Mouse (Mus musculus) layer of hippocampus, adult 9-11 months (tissue): Measurements from ENCODE around the gene Galntl6.

ENCODE experiments used
- DNase-seq: peaks from one replicate; pipeline ENCODE4 v3.0.0; 2022

Galntl6 gene

DNA sequence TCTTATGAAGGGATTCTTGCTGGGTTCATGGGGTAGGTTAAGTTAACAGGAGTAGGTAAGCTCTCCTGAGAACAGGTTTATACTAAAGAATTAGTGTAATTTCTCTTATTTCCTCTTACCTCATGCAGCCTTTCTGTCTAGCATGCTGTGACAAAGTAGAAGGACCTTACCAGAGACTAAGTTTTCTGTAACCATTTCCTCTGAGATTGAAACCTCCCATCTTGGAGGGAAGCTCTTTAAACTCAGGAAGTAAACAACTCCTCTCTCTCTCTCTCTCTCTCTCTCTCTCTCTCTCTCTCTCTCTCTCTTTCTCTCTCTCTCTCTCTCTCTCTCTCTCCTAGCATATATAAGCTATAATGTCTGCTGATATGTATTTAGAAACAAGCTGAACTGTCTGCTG, 1153.6 kb downstream of the Galntl6 start:
- no peak for DNase-seq

DNA sequence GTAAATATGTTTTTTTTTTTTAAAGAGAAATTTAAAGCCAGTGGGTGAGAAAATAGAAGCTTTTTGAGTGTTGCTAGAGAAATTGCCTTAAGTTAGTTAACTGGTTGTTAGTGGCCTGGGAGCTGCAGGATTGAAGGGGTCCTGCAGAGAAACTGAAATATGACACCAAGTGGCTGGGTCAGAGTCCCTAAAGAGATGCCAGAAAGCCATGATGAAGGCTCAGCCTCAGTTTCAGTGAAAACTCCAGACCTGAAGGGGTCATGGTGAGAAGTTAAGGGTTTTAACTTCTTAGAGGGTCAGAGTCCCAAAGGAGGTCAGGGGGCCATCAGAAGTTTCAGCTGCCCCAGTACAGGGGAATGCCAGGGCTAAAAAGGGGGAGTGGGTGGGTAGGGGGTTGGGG, 1155.0 kb downstream of the Galntl6 start:
- no peak for DNase-seq

DNA sequence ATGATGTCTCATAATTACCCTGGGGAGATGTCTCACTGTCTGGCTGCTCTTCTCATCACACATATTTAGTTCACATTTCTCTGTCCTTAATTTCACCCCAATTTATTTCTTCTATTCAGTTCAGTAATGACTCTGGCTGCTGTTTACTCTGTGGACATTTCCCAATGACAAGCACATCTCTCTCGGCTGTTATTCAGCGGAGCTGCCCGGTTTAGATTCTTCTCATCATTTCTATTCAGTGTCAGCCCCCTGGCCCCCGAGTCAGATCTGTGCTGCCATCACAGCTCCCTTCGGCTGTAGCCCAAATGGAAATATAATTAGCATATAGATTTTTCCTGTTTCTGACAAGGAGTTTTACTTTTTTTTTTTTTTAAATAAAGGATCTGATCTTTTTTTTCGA, 1158.4 kb downstream of the Galntl6 start:
- DNase-seq: no peak

DNA sequence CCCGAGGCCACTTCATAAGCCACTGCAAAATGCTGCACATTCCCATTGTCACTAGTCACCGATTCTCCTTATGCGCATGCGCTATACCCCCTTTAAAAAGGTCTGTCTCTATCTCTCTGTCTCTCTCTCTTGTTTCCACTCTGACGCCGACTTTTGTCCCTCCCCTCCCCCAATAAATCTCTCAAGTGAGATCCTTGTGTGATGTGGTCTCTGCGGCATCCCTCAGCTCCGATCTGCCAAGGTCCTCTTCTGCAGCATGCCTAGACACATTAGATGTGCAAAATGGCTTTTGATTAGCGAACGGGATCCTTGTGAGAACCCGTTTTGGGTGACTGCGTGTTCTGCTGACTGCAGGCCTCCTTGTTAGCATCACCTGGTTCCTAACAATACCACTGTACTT, 1168.8 kb downstream of the Galntl6 start:
- DNase-seq: no peak

DNA sequence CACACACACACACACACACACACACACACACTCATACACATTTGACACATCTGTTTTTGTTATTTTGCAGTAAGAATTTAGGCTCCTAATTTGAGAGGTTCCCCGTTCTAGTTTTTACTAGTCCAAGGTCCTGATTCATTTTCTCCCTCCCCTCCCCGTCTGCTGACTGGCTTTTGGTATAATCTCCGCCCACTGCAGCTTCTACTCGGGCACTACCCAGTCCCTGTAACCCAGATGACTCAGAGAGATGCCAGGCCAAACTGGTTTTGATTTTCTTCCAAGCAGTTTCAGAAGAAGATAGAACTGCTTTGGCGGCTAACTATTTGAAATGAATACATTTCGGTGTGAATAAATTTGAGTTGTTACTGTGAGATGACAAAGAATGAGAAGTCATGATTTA, 1170.5 kb downstream of the Galntl6 start:
- DNase-seq: no peak

DNA sequence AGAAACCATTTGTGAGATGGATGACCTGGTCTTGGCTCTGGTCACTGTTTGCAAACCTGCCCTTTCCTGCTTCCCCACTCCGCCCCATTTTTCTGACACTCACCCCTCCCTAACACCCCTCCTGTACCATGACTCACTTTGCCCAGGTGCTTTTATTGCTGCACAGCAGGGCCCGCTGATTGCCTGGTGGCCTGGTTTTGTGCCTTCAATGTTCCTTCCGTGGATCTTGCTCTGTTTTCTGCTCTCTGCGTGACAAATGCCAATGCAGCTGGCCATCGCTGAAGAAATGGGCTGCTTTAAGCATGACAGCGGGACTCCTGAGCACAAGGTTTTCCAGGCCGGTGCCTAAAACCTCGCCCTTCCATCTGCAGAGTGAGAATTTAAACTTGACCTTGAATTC, 1171.1 kb downstream of the Galntl6 start:
- no peak for DNase-seq

DNA sequence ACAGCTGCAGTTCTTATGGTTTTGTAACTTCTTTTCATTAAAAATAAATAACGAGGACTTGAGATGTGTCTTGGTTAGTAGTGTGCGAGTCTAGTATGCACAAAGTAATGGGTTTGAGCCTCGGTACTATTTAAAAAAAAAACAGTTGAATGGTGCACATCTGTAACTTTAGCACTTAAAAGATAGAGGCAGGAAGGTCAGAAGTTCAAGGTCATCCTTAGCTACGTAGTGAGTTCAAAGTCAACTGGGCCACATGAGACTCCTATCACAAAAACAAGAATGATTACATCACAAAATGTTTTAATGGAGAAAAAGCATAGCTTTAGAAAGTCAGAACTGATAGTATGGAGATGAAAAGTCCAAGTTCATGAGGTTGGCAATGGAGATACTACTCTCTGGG, 1175.2 kb downstream of the Galntl6 start:
- no peak for DNase-seq

DNA sequence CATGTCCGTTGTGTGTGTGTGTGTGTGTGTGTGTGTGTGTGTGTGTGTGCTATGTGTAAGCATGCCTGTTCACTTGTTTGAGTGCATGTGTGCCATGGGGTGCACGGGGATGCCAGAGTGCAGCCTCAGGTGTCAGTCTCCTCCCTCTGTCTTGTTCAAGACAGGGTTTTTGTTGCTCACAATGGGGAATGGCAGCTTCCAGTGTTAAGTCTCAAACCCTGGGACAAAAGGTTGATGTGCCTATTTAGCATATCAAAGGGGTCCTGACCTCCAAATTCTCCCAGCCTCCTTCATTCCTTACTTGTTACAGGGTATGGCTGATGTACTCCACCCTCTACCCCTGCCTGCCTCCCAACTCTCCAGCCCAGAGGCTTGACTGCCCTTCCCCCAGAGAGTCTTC, 1179.6 kb downstream of the Galntl6 start:
- no peak for DNase-seq

DNA sequence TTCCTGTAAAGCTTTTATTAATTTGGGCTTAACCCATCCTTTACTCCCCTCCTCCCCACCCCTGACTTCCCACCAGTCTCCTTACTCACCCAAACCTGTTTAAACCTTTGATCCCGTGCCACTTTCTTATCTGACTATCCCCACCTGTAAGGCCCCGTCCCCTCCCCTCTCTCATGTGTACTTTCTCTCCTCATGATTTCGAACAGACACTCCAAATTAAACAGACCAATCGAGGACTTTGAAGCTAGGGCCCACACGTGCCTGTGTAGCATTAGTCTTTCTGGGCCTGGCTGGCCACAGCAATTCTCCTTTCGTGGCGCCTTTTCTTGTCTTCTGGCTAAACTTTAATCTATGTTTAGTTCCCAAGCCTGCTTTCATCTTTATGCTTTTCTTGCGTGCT, 1180.8 kb downstream of the Galntl6 start:
- DNase-seq: no peak

DNA sequence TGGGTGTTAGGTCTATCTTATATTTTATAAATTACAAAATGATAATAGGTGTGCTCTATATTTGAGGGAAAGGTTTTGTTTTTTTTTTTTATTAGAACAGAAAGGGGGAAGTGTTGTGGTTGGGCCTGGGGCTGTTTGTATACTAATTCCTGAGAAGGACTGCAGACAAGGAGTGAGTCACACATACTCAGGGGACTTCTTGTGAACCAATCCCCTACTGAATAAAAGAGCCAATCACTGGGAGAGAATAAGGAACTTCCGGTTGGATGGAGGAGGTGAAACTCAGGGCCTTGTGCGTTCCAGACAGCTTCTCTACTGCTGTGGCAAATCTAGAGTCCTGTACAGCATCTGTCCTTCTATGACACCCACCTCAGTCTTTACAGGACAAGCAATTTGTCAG, 1184.2 kb downstream of the Galntl6 start:
- no peak for DNase-seq

DNA sequence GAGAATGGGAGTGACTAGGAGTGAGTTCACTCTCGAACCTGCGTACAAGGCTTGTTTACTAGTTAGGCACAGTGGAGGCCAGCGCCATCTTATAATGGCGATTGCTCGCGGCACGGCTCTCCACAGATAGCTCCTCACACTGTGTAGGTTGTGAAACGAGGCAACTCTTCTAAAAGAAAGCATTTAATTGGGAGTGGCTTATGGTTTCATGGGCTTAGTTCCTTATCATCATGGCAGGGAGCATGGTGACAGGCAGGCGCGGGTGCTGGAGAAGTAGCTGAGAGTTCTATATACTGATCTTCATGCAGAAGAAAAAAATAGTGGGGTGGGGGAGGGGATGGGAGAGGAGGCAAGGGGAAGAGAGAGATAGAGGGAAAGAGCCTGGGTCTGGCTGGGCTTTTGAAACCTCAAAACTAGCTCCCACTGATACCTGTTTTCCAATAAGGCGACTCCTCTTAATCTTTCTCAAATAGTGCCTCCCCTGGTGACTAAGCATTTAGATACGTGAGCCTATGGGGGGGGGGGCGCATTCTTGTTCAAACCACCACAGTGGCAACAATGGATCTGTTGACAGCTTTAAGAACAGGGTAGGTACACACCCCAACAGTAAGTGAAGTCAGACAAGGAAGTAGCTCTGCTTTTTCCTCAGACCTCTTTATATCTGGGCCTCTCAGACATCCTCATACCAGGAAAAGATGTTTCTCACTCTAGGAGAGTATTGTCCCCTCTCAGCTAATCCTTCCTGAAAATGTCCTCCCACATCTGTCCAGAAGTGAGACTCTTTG, 1187.4 kb downstream of the Galntl6 start:
- DNase-seq: no peak
